Mouse (Mus musculus) Patski (cell line): Measurements from ENCODE around the gene 1700017B05Rik. TPM values are rescaled to one million over a fixed set of nuclear protein-coding genes. Genes with fewer than 3 reads are reported as not detected.

Source experiments
- ATAC-seq: fragments of 100-300 bp; one replicate; pipeline ENCODE4 v1.8.0; 2021
- CTCF ChIA-PET: fragments of 350-600 bp; sonication (Branson Sonifier 250); formaldehyde crosslinking; loops from one replicate; lab custom pipeline; 2022; ENCODE audit warnings: inconsistent platforms; lab: Charles Lee
- POLR2A ChIA-PET: fragments of 350-600 bp; sonication (Branson Sonifier 250); formaldehyde crosslinking; loops from one replicate; lab custom pipeline; 2022; ENCODE audit warnings: antibody characterized with exemption, inconsistent platforms; lab: Charles Lee
- DNase-seq: peaks from one replicate; pipeline ENCODE4 v3.0.0-alpha.2; 2011; ENCODE audit warnings: low read depth, low spot score
- H3K27me3 ChIP-seq: fragments of 371-371 bp; one replicate; pipeline ENCODE4 v1.5.1; 2021
- CTCF ChIP-seq: fragments of 100-300 bp; IDR thresholded peaks from one replicate; pipeline ENCODE4 v1.5.1; 2021
- in situ Hi-C: fragments of 300-500 bp; cut with MboI; formaldehyde crosslinking; loops from 3 replicates; pipeline ENCODE4 v1.11.1; 2018; ENCODE audit warnings: low pct_unique_long_range_greater_than_20kb, mixed read lengths
- polyA plus RNA-seq: library from polyadenylated mRNA; unstranded; gene quantifications from one replicate; pipeline ENCODE4 v1.2.3, GENCODE M21; 2021

1700017B05Rik gene
- polyA plus RNA-seq, 1 experiment from 2014 or later = 38.2 TPM

GRCm38 (mm10) chr9:57272902-57273804 is 10.7 kb upstream of the 1700017B05Rik start:
- ChIA-PET POLR2A (no interaction called here), CTCF (no interaction called here)
- no peak for ATAC-seq
- H3K27me3 ChIP-seq = no peaks in the 10 kb centered on the region
- DNase-seq = no peak
- no peak for TF ChIP-seq CTCF
- in situ Hi-C loops = no loop called here

- DNase-seq (no peak), ATAC-seq (no peak)
- TF ChIP-seq CTCF = no peak
- no peaks in the 10 kb centered on the region for H3K27me3 ChIP-seq
- POLR2A ChIA-PET = interaction anchor here (0.9 kb wide), 1 partner anchor 20 kb away, joined by 4 read pairs; no protein-coding TSS in a partner anchor
- CTCF ChIA-PET = no interaction called here
- in situ Hi-C loops = no loop called here
Measured at GRCm38 (mm10) chr9:57271837-57272562, 9.6 kb upstream of the 1700017B05Rik start.

GRCm38 (mm10) chr9:57271081-57271480 is 8.7 kb upstream of the 1700017B05Rik start:
- no peak for TF ChIP-seq CTCF
- ATAC-seq (no peak), DNase-seq (no peak)
- ChIA-PET POLR2A (interaction anchor here (0.9 kb wide), 1 partner anchor 19 kb away, joined by 4 read pairs; no protein-coding TSS in a partner anchor), CTCF (interaction anchor here (2.7 kb wide), 1 partner anchor 12 kb away, joined by 10 read pairs; no protein-coding TSS in a partner anchor)
- no peaks in the 10 kb centered on the region for H3K27me3 ChIP-seq
- in situ Hi-C loops = no loop called here

- in situ Hi-C loops = no loop called here
- H3K27me3 ChIP-seq = no peaks in the 10 kb centered on the region
- CTCF ChIA-PET = interaction anchor here (2.7 kb wide), 1 partner anchor 13 kb away, joined by 10 read pairs; no protein-coding TSS in a partner anchor
- TF ChIP-seq CTCF = no peak
- DNase-seq (no peak), ATAC-seq (no peak)
- POLR2A ChIA-PET = no interaction called here
Measured at GRCm38 (mm10) chr9:57270399-57270798, 8.0 kb upstream of the 1700017B05Rik start.

GRCm38 (mm10) chr9:57269384-57269783 is 7.0 kb upstream of the 1700017B05Rik start:
- no peak for TF ChIP-seq CTCF
- in situ Hi-C loops = no loop called here
- DNase-seq = no peak
- H3K27me3 ChIP-seq = no peaks in the 10 kb centered on the region
- CTCF ChIA-PET = interaction anchor here (1.2 to 2.7 kb wide), 3 partner anchors 9 to 14 kb away, joined by 4 to 10 read pairs (median 5); no protein-coding TSS in a partner anchor
- ATAC-seq = no peak
- POLR2A ChIA-PET = interaction anchor here (1.6 kb wide), 1 partner anchor 9 kb away, joined by 3 read pairs; no protein-coding TSS in a partner anchor

- no peak for TF ChIP-seq CTCF
- in situ Hi-C loops = no loop called here
- no peak for ATAC-seq
- DNase-seq = no peak
- ChIA-PET POLR2A (interaction anchor here (1.6 kb wide), 1 partner anchor 10 kb away, joined by 3 read pairs; no protein-coding TSS in a partner anchor), CTCF (interaction anchor here (1.4 to 2.0 kb wide), 3 partner anchors 9 to 13 kb away, joined by 3 to 5 read pairs (median 3); no protein-coding TSS in a partner anchor)
- H3K27me3 ChIP-seq = no peaks in the 10 kb centered on the region
Measured at GRCm38 (mm10) chr9:57268575-57268974, 6.2 kb upstream of the 1700017B05Rik start.

GRCm38 (mm10) chr9:57268078-57268477 is 5.7 kb upstream of the 1700017B05Rik start:
- ATAC-seq (no peak), DNase-seq (no peak)
- in situ Hi-C loops = no loop called here
- no peak for TF ChIP-seq CTCF
- ChIA-PET CTCF (interaction anchor here (1.4 to 2.0 kb wide), 3 partner anchors 9 to 13 kb away, joined by 3 to 5 read pairs (median 3); no protein-coding TSS in a partner anchor), POLR2A (interaction anchor here (1.3 kb wide), 1 partner anchor 13 kb away, joined by 4 read pairs; no protein-coding TSS in a partner anchor)
- no peaks in the 10 kb centered on the region for H3K27me3 ChIP-seq

- ATAC-seq (no peak), DNase-seq (no peak)
- TF ChIP-seq CTCF = no peak
- in situ Hi-C loops = no loop called here
- ChIA-PET CTCF (interaction anchor here (1.7 kb wide), 1 partner anchor 9 kb away, joined by 3 read pairs; no protein-coding TSS in a partner anchor), POLR2A (interaction anchor here (1.3 kb wide), 1 partner anchor 14 kb away, joined by 4 read pairs; no protein-coding TSS in a partner anchor)
- no peaks in the 10 kb centered on the region for H3K27me3 ChIP-seq
Measured at GRCm38 (mm10) chr9:57267421-57267820, 5.0 kb upstream of the 1700017B05Rik start.

GRCm38 (mm10) chr9:57265125-57265524 is 2.7 kb upstream of the 1700017B05Rik start:
- ChIA-PET CTCF (no interaction called here), POLR2A (no interaction called here)
- in situ Hi-C loops = no loop called here
- DNase-seq (no peak), ATAC-seq (no peak)
- H3K27me3 ChIP-seq = no peaks in the 10 kb centered on the region
- TF ChIP-seq CTCF = no peak
